8 mouse cellular contexts compared by ENCODE assay signal in the genomic region with DNA sequence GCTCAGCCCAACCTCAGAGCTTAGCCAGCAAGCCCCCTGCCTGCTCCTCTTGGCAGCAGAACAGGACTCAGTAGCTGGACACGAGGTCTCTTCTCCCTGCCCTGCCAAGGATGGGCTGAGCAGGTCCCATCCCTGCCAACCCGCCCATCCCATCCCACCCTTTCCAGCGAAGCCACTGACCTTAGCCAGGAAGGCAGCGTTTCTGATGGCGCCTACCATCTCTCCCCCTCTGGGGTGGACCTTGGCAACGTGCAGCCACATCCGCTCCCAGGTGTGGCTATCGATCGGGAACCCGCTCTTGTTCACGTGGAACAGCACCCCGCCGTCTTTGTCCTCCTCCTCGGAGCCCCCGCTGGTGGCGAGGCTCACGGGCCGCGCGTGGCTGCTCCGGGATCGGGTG. TPM values are rescaled to one million over a fixed set of nuclear protein-coding genes. Genes with fewer than 3 reads are reported as not detected.
DNase-seq lines count a peak whose midpoint lies in the region; ATAC-seq and TF ChIP-seq lines count a peak whose summit lies in the region.

No protein-coding gene starts in this region.

- WGBS in heart, embryonic 11.5 days (ENCODE audit: insufficient replicate concordance), result under 1% methylated on average over 22 of the region's 22 CpGs
- under 1% methylated on average over 22 of the region's 22 CpGs for WGBS in forebrain, embryonic 10.5 days
- WGBS in liver, embryonic 14.5 days (ENCODE audit: insufficient replicate concordance), result 4% methylated on average over 22 of the region's 22 CpGs

- H3K4me3 ChIP-seq in heart, embryonic 11.5 days (ENCODE audit: low read depth, low read length), result peak overlapping the region; percentile 79
- H3K4me3 ChIP-seq in C2C12 (ENCODE audit: insufficient read depth, poor library complexity, severe bottlenecking), result peak overlapping the region; percentile 63
- H3K4me3 ChIP-seq in forebrain, embryonic 10.5 days, result peak overlapping the region; percentile 66
- peak overlapping the region; percentile 8 to 48; a peak in 2 of 4 replicates for H3K4me3 ChIP-seq in liver, embryonic 14.5 days (ENCODE audit: insufficient read depth in 1 of 2, low read depth in 2 of 2, low read length in 2 of 2)

- no peak for TF ChIP-seq CTCF in C2C12 (IDR thresholded peaks at IDR 0.05; ENCODE audit: control insufficient read depth, insufficient read depth, insufficient read length)
- no peak for TF ChIP-seq CTCF in liver, embryonic 14.5 days (IDR thresholded peaks at IDR 0.05; ENCODE audit: low read depth)

- peak overlapping the region; percentile 95 for H3K27ac ChIP-seq in heart, embryonic 11.5 days (ENCODE audit: low read depth, low read length)
- H3K27ac ChIP-seq in forebrain, embryonic 10.5 days, result peak overlapping the region; percentile 93
- no peak overlapping the region for H3K27ac ChIP-seq in liver, embryonic 14.5 days

- H3K4me2 ChIP-seq in heart, embryonic 11.5 days, result peak overlapping the region; percentile 95
- peak overlapping the region; percentile 61 for H3K4me2 ChIP-seq in liver, embryonic 14.5 days (ENCODE audit: low read depth)

- no peak for TF ChIP-seq EP300 in liver, embryonic 14.5 days (IDR thresholded peaks at IDR 0.05; ENCODE audit: low read depth)

- DNase-seq in heart, postnatal 14 days, result no peak
- DNase-seq in forebrain, embryonic 10.5 days (ENCODE audit: extremely low spot score, low spot score), result peak; percentile 41
- no peak for DNase-seq in liver, embryonic 14.5 days (ENCODE audit: low read depth in 3 of 3, low spot score in 3 of 3)
- no peak for DNase-seq in thymus, postnatal 25 days
- no peak for DNase-seq in layer of hippocampus, adult 11-12 months (ENCODE audit: low spot score)

- peak overlapping the region; percentile 95 for H3ac ChIP-seq in C2C12 (ENCODE audit: control insufficient read depth, insufficient read length, low read depth)

- ATAC-seq in heart, embryonic 11.5 days (replicated peaks; ENCODE audit: insufficient number of reproducible peaks, low FRiP score, low TSS enrichment), result no peak
- ATAC-seq in liver, embryonic 14.5 days (ENCODE audit: insufficient read depth), result no peak
- no peak for ATAC-seq in erythroblast, adult 5-6 weeks (replicated peaks; ENCODE audit: low FRiP score, poor library complexity, severe bottlenecking)

- H3K79me3 ChIP-seq in C2C12 (ENCODE audit: low read depth), result peaks cover 9% of the 10 kb centered on the region

- H3K27me3 ChIP-seq in heart, embryonic 11.5 days (ENCODE audit: control insufficient read depth, insufficient read depth, low read length), result no peaks in the 10 kb centered on the region
- H3K27me3 ChIP-seq in C2C12 (ENCODE audit: control insufficient read depth, insufficient read depth, insufficient read length), result no peaks in the 10 kb centered on the region
- peaks cover 17% of the 10 kb centered on the region for H3K27me3 ChIP-seq in forebrain, embryonic 10.5 days (ENCODE audit: poor library complexity, severe bottlenecking)
- peaks cover 43% of the 10 kb centered on the region for H3K27me3 ChIP-seq in liver, embryonic 14.5 days (ENCODE audit: control insufficient read depth, insufficient read depth, low read length)

- peaks cover 11% of the 10 kb centered on the region for H3K36me3 ChIP-seq in heart, embryonic 11.5 days (ENCODE audit: control insufficient read depth, insufficient read depth, low read length)
- peaks cover 14% of the 10 kb centered on the region for H3K36me3 ChIP-seq in C2C12 (ENCODE audit: control insufficient read depth, insufficient read depth)
- H3K36me3 ChIP-seq in forebrain, embryonic 10.5 days (replicated peaks), result peaks cover 34% of the 10 kb centered on the region
- no peaks in the 10 kb centered on the region for H3K36me3 ChIP-seq in liver, embryonic 14.5 days (replicated peaks; ENCODE audit: control insufficient read depth, insufficient read depth, low read depth)

- H3K9ac ChIP-seq in heart, embryonic 11.5 days (ENCODE audit: low read depth, low read length), result peak overlapping the region; percentile 96
- H3K9ac ChIP-seq in liver, embryonic 14.5 days (replicated peaks), result no peak overlapping the region

- H3K79me2 ChIP-seq in C2C12 (ENCODE audit: control insufficient read depth, insufficient read depth), result peaks cover 50% of the 10 kb centered on the region

- peaks cover 51% of the 10 kb centered on the region for H3K4me1 ChIP-seq in heart, embryonic 11.5 days (ENCODE audit: control insufficient read depth, insufficient read depth, low read length)
- peaks cover 38% of the 10 kb centered on the region for H3K4me1 ChIP-seq in forebrain, embryonic 10.5 days
- no peaks in the 10 kb centered on the region for H3K4me1 ChIP-seq in liver, embryonic 14.5 days (replicated peaks; ENCODE audit: control insufficient read depth in 2 of 2, insufficient read depth in 2 of 2, low read length in 1 of 2)

- no peaks in the 10 kb centered on the region for H3K9me3 ChIP-seq in heart, embryonic 11.5 days (replicated peaks; ENCODE audit: control insufficient read depth, low read length)
- H3K9me3 ChIP-seq in forebrain, embryonic 10.5 days, result no peaks in the 10 kb centered on the region
- H3K9me3 ChIP-seq in liver, embryonic 14.5 days (ENCODE audit: control insufficient read depth, low read length), result no peaks in the 10 kb centered on the region

- intact Hi-C loops in heart, postnatal 14 days (cut with DNase I), result loop anchor here (5.0 kb wide), 1 partner anchor 49 kb away; a partner anchor contains a TSS

TF ChIP-seq in C2C12, 6 proteins besides CTCF, POLR2A, EP300 and RAD21:
- TF ChIP-seq FOSL1 (IDR thresholded peaks at IDR 0.05; ENCODE audit: insufficient read depth, low read length, poor library complexity, severe bottlenecking), result no peak
- no peak for TF ChIP-seq CEBPB (IDR thresholded peaks at IDR 0.05; ENCODE audit: low read depth)
- TF ChIP-seq MAX (IDR thresholded peaks at IDR 0.05), result no peak
- TF ChIP-seq MYOG (IDR thresholded peaks at IDR 0.05; ENCODE audit: control insufficient read depth, extremely low read depth, insufficient read length), result no peak
- TF ChIP-seq USF1 (IDR thresholded peaks at IDR 0.05; ENCODE audit: low read depth), result no peak
- no peak for TF ChIP-seq MYOD1 (IDR thresholded peaks at IDR 0.05; ENCODE audit: control insufficient read depth, insufficient read length, low read depth)
TF ChIP-seq in C2C12: peak in this region for 0.

RNA-seq across cellular contexts. Expression of a gene that starts 1.1 kb away (rescaled TPM):
- polyA plus RNA-seq in heart, embryonic 11.5 days (2014; fragmentation: Nextera tagmentation; extraction: Ambion mirVana), result 66.2 and 75.8 TPM in 2 replicates
- 1 to 10 TPM; 1.4 to 1.7 TPM for total RNA-seq in heart, postnatal 14 days (2021)
- 15.6 TPM for polyA plus RNA-seq in C2C12 (2012; fragmentation: generic; extraction: Trizol)
- polyA plus RNA-seq in forebrain, embryonic 10.5 days (2016; fragmentation: Nextera tagmentation; extraction: Ambion mirVana), result 39.0 and 39.7 TPM in 2 replicates
- polyA plus RNA-seq in liver, embryonic 14.5 days (2012; rRNA removed), result 0.40 and 0.52 TPM in 2 replicates
- polyA plus RNA-seq in liver, embryonic 14.5 days (2014; fragmentation: Nextera tagmentation; extraction: Ambion mirVana), result 0.39 and 0.81 TPM in 2 replicates
- total RNA-seq in erythroblast, adult 5-6 weeks (2015; ENCODE audit: low replicate concordance), result not detected in 2 replicates
- total RNA-seq in erythroblast, adult 5-6 weeks (2017; ENCODE audit: low replicate concordance), result 0.42 TPM in 1 of 2 replicates, not detected in the other

RNA-seq across cellular contexts. Expression of a gene that starts 48.0 kb away (rescaled TPM):
- polyA plus RNA-seq in heart, embryonic 11.5 days (2014; fragmentation: Nextera tagmentation; extraction: Ambion mirVana), result 5.4 and 5.6 TPM in 2 replicates
- 1 to 10 TPM; 6.4 to 7.0 TPM for total RNA-seq in heart, postnatal 14 days (2021)
- polyA plus RNA-seq in C2C12 (2012; fragmentation: generic; extraction: Trizol), result 7.0 TPM
- polyA plus RNA-seq in forebrain, embryonic 10.5 days (2016; fragmentation: Nextera tagmentation; extraction: Ambion mirVana), result 8.2 and 8.5 TPM in 2 replicates
- polyA plus RNA-seq in liver, embryonic 14.5 days (2012; rRNA removed), result 4.5 and 6.4 TPM in 2 replicates
- polyA plus RNA-seq in liver, embryonic 14.5 days (2014; fragmentation: Nextera tagmentation; extraction: Ambion mirVana), result 4.5 and 4.9 TPM in 2 replicates
- 9.4 and 13.6 TPM in 2 replicates for total RNA-seq in erythroblast, adult 5-6 weeks (2015; ENCODE audit: low replicate concordance)
- 5.3 and 7.8 TPM in 2 replicates for total RNA-seq in erythroblast, adult 5-6 weeks (2017; ENCODE audit: low replicate concordance)

RNA-seq across cellular contexts. Expression of a gene that starts 53.1 kb away (rescaled TPM):
- polyA plus RNA-seq in heart, embryonic 11.5 days (2014; fragmentation: Nextera tagmentation; extraction: Ambion mirVana), result 32.3 and 34.6 TPM in 2 replicates
- total RNA-seq in heart, postnatal 14 days (2021), result 10 to 100 TPM; 30.1 to 33.0 TPM
- 14.2 TPM for polyA plus RNA-seq in C2C12 (2012; fragmentation: generic; extraction: Trizol)
- polyA plus RNA-seq in forebrain, embryonic 10.5 days (2016; fragmentation: Nextera tagmentation; extraction: Ambion mirVana), result 50.8 and 52.7 TPM in 2 replicates
- polyA plus RNA-seq in liver, embryonic 14.5 days (2012; rRNA removed), result 8.2 and 11.8 TPM in 2 replicates
- polyA plus RNA-seq in liver, embryonic 14.5 days (2014; fragmentation: Nextera tagmentation; extraction: Ambion mirVana), result 15.1 and 15.3 TPM in 2 replicates
- total RNA-seq in erythroblast, adult 5-6 weeks (2015; ENCODE audit: low replicate concordance), result 4.2 and 12.1 TPM in 2 replicates
- 8.9 and 12.6 TPM in 2 replicates for total RNA-seq in erythroblast, adult 5-6 weeks (2017; ENCODE audit: low replicate concordance)

RNA-seq across cellular contexts. Expression of a gene that starts 58.4 kb away (rescaled TPM):
- 0.86 TPM in 1 of 2 replicates, not detected in the other for polyA plus RNA-seq in heart, embryonic 11.5 days (2014; fragmentation: Nextera tagmentation; extraction: Ambion mirVana)
- total RNA-seq in heart, postnatal 14 days (2021), result not detected
- polyA plus RNA-seq in C2C12 (2012; fragmentation: generic; extraction: Trizol), result not detected
- not detected in 2 replicates for polyA plus RNA-seq in forebrain, embryonic 10.5 days (2016; fragmentation: Nextera tagmentation; extraction: Ambion mirVana)
- polyA plus RNA-seq in liver, embryonic 14.5 days (2012; rRNA removed), result not detected in 2 replicates
- not detected in 2 replicates for polyA plus RNA-seq in liver, embryonic 14.5 days (2014; fragmentation: Nextera tagmentation; extraction: Ambion mirVana)
- total RNA-seq in erythroblast, adult 5-6 weeks (2015; ENCODE audit: low replicate concordance), result not detected in 2 replicates
- not detected in 2 replicates for total RNA-seq in erythroblast, adult 5-6 weeks (2017; ENCODE audit: low replicate concordance)

Comparison
In these comparisons a context has a peak if more than half of its experiments do, and no peak if none do; other contexts are left out.
1. H3K4me3 ChIP-seq: peak in every context shown above with its lines; median percentile 79 in heart, embryonic 11.5 days; 66 in forebrain, embryonic 10.5 days; 63 in C2C12; 28 in liver, embryonic 14.5 days.